Mouse (Mus musculus): Measurements from ENCODE around the gene Khnyn. TPM values are rescaled to one million over a fixed set of nuclear protein-coding genes. Genes with fewer than 3 reads are reported as not detected.

Khnyn gene
- total RNA-seq, 2 experiments from 2014 or later: 11.4 to 12.2 TPM

DNA sequence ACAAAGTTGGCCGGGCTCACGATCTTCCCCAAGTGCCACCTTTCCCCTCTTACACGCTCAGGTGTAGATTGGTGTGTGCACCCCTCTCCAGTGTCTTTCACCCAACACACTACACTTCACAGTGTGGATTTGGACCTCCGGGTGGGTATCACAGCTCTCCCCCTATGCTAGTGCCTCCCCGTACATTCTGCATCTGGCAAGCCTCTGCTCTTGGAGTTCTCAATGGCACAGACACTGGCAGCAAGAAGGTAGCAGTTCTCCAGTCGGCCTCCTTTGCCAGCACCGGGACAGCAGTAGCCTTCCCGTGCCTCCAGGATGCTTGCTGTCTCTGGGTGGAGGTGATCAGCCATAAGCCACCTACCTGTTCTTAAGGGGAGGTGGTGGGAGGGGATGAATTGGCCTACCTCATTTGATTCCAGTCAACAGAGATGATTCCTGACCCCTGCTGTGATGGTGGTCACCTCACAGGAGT is 11.5 kb upstream of the Khnyn start:
- no peak for DNase-seq (ENCODE audit: low spot score in 2 of 2)

DNA sequence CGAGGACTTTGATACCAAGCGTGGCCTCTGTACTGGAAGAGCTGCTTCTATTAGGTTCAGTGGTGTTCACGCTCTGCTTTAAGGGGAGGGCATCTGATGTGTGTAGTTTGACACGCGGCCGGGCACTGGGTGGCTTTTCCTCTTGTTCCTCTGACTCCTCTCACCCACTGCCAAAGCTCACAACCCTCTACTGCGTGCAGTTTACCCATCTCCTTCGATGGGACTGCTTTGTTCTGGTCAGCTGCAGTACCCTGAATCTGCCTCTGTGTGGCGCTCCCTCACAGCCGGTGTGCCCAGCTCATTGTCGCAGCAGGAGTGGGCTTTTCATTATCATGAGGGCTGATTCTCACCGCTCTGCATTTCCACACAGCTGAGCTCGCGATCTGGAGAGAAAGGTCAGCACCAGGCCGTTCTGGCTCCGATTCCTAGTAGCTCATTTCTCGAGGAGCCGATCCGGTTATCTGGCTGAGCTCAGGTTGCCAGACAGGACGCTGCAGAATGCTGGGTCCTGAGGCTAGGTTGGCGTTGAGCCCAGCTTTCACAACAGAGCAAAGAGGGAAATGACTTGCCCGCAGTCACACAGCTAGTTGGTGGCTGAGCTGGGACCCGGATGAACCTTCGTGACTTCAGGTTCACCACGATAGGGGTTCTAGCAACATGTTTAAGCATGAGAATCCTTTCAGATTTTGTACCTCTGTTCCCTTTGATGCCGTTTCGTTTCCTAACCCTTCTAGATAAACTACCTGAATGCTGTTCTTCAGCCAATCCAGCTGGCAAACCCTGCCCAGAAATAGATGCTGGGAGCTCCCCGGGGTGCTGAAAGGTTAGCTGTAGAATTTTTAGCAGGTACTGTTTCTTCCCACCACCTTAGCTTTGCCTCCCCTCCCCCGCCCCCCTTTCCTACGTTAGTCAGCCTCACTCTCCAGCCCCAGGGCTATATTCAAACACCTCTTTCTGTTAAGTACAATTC is 10.7 kb upstream of the Khnyn start:
- peak; percentile 54 to 77 for DNase-seq (ENCODE audit: low spot score in 2 of 2)

DNA sequence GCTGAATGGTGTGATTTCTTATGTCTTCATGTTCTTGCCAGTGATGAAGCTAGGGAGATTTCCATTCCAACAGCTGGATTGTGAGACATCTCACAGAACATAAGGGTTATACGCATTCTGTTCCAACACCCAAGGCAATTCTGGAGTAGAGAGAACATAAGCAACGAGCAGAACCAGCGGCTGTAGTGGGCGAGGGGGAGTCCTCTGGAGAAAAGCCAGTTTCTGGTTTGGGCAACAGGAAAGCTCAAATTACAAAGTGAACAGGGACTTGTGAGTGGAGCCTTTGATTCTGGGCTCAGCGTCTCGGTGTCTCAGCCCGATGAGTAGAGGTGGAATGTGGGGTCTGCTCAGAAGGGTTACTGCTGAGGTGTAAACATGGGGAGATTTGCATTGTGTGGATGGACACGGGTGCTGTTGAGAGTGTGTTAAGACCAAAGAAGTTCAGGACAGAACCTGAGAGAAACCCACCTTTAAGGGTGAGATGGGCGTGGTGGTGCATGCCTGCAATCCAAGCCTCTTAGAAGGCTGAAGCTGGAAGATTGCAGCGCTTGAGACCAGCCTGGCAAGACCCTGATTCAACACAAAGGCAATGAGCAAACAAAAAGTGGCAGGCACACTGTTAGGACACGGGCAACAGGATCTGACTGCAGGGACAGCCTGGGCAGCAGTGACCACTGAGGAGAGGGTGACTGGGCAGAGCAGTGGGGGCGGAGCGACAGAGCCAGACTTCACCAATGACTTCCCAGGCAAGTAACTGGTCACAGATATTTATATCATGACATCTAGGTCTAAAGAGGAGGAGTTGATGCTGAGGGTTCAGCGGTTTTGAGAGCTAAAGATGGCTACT is 7.1 kb upstream of the Khnyn start:
- DNase-seq (ENCODE audit: low spot score in 2 of 2): no peak

DNA sequence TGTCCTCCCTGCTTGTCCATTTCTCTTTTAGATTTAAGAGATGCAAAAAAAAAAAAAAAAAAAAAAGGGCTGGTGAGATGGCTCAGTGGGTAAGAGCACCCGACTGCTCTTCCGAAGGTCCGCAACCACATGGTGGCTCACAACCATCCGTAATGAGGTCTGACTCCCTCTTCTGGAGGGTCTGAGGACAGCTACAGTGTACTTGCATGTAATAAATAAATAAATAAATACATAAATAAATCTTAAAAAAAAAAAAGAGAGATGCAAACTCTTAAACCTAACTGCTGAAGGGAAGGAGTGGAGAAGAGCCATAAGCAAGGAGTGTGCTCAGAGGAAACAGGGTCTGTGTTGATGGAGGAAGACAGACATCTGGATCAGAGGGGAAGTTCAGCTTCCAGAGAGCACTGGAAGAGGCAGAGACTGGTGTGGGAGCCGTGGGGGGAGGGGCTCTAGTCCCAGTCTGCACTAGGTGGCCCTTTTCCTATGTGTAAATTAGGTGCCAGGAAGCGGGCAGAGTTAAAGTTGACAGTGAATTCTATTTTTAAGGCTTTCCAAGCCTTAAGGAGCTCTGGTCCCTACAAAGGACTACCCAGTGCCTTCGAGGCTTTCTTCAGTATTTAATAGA is 6.3 kb upstream of the Khnyn start:
- DNase-seq (ENCODE audit: low spot score in 2 of 2): no peak

DNA sequence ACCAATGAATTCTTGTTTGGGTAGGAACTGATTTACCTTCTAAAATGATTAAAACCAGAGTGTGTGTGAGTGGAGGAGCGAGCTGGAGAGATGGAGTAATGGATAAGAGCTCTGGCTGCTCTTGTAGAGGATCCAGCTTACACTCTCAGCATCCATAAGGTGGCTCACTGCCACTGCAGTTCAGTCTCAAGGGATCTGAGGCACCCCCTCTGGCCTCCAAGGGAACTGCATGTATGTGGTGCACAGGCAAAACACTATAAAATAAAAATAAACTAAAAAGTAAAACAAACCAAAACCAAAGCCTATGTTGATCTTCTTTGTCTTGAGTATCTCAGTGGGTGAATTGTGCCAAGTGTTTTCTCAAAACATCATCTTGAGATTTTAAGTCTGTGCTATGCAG is 5.1 kb upstream of the Khnyn start:
- peak; percentile 64 to 89 for DNase-seq (ENCODE audit: low spot score in 2 of 2)

DNA sequence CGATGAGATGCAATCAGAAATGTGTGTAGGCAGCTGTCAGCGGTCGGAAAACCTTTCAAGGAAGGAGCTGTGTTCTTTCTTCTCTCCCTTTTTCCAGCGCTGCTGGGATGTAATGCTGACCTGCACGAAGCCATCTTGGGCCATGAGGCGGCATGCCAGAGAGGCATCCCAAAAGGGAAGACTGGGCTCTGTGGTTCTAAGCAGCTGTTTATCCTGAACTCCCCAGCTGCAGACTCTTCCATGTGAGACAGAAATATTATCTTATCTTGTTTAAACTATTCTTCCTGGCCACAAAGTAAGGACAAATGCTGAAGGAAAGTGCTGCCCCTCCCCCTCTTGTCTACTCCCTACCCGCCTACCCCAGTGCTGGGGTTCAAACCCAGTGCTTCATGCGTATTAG is 3.8 kb upstream of the Khnyn start:
- no peak for DNase-seq (ENCODE audit: low spot score in 2 of 2)

GRCm38 (mm10) chr14:55882171-55882641 is 2.5 kb upstream of the Khnyn start:
- no peak for DNase-seq (ENCODE audit: low spot score in 2 of 2)

- no peak for DNase-seq (ENCODE audit: low spot score in 2 of 2)
These were observed 1.5 kb upstream of the Khnyn start for GRCm38 (mm10) chr14:55883149-55883661.

DNA sequence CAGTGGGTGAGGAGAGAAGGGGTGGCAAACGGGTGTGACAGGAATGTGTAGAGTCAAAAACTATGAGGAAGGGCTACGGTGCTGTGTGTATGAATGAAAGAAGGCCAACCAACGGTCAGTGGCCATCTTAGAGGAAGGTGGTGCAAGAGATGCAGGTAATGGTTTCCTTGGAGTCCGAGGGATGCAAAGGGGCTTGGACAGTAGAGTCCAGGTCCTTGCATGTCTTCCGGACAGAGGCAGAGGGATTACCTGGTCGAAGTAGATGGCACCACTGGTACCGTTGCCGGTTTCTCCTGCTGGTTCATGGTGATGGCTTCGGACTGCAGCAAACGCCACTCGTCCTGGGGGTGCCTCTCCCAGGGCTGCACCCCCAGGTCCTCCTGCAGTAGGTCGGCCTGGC is 1.1 kb upstream of the Khnyn start:
- DNase-seq (ENCODE audit: low spot score in 2 of 2): no peak

DNA sequence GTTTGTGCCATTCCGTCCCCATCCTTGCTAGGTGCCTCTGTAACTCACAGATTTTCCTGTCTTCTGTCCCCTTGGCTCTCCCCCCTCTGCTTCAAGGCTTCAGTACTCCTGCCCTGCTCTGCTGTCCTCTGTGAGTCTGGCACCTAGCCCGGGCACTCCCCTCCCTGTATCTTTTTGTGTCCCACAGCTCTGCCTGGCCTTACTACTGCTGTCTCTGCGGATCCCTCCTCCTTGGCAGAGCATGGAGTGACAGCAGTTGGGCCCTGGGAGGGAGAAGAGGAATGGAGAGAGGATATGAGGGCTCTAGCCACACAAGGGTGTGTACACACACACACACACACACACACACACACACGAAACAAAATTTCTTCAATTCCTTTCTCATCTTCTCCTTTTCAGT is 581 bp upstream of the Khnyn start, which contains the start of gene Cbln3:
TSS of gene Cbln3 (minus strand) at position 227 of the 400 bp plus-strand sequence.
- DNase-seq (ENCODE audit: low spot score in 2 of 2): no peak

GRCm38 (mm10) chr14:55885114-55885790 is 505 bp downstream of the Khnyn start:
- no peak for DNase-seq (ENCODE audit: low spot score in 2 of 2)

- DNase-seq (ENCODE audit: low spot score in 2 of 2): no peak
These were observed 1.1 kb downstream of the Khnyn start for GRCm38 (mm10) chr14:55885791-55886271.

DNA sequence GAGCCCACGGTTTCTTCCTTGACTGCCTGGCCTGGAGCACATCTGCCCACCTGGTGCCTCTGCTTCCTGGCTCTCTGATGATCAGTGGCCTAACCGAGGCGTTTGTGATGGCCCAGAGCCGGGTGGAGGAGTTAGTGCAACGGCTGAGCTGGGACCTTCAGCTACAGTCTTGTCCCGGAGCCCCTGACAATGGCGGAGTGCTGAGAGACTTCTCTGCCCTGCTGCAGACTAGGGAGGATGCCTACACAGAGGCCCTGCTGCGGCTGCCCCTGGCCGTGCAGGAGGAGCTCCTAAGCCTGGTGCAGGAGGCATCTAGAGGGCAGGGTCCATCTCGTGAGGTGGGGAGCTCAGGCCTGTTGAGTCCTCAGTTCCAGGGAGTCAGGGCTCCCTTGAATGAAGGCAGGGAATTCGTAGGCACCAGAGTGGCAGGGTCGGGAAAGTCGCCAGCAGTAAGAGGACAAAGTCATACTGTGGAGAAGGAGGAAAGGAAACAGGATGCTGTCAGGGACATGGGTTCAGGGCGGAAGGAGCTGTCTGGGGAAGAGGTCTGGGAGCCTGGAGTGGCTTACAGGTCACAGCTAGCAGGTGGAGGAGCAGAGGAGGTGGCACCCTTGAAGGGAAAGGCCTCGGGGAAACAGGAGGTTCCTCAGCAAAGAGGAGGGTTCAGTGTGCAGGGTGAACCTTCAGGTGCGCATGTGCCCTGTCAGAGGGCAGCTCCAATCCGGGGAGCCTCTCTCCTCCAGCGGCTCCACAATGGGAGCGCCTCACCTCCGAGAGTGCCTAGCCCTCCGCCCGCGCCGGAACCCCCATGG is 2.0 kb downstream of the Khnyn start:
- DNase-seq (ENCODE audit: low spot score in 2 of 2): no peak

GRCm38 (mm10) chr14:55897671-55898070 is 12.9 kb downstream of the Khnyn start:
- DNase-seq (ENCODE audit: low spot score in 2 of 2): no peak

- no peak for DNase-seq (ENCODE audit: low spot score in 2 of 2)
These were observed 14.2 kb downstream of the Khnyn start for GRCm38 (mm10) chr14:55898947-55899346.

DNA sequence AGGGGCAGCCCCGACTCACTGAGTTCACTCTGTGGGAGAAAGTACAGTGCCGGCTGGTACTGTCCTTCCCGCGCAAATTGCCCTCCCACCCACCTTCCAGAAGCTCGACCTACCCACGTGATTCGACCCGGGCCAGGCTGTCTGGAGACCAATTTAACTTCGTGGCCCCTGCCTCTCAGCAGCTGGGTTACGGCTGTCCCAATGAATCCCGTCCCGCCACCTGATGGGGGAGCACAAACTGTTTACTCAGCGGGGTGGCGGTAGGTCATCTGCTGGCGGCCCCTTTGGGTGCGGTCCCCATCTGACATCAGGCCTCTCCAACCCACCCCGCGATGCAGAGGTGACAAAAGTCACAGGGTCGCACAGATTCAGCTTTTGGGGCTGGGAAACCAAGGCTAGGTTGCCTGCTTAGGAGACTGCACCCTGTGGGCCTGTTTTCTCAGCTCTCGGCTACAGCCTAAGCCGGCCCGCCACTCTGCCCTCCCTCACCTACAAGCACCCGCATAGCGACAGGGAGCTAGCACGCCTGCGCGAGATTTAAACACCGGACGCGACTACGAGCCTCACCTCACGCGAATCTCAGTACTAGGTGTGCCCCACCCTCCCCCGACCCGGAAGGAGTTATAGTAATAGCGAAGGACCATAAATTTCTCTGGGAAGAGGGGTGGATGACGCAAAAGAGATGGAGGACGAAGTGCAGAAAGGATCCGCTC is 15.1 kb downstream of the Khnyn start, which contains the start of gene Sdr39u1:
TSS of gene Sdr39u1 (minus strand) at position 593 of the 713 bp plus-strand sequence.
- peak; percentile 75 to 82 for DNase-seq (ENCODE audit: low spot score in 2 of 2)

DNA sequence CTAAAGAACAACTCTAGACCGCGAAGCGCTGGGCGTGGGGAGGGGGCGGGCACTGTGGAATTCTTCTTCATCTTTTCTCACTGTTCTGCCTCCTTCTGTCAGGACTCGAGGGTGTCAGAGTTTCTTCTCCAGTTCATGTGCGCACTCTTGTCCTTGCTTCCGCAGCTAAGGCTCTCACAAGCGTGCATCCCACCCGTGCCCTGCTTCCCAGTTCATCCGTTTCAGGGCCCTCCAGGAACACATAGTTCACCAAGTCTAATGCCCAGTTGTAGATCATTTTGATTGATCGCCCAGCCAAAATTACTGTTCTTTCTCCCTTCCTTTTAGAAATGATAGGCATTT is 15.6 kb downstream of the Khnyn start:
- no peak for DNase-seq (ENCODE audit: low spot score in 2 of 2)

DNA sequence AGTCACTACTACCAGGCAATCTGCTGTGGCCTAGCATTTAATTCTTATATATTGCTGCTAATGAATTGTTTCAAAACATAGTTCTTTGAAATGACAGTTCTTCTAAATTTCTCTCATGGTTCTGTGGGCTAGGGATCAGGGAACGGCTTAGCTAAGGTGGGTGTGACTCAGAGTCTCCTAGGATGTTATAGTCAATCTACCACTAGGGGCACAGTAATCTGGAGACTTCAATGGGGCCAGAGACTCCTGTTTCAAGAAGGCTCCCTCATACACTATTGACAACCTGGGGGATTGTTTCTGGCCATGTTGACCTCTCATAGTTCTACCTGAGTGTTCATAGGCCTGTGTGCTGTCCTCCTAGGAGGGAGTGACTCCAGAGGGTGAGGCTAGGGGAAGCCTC is 20.8 kb downstream of the Khnyn start:
- DNase-seq (ENCODE audit: low spot score in 2 of 2): no peak

DNA sequence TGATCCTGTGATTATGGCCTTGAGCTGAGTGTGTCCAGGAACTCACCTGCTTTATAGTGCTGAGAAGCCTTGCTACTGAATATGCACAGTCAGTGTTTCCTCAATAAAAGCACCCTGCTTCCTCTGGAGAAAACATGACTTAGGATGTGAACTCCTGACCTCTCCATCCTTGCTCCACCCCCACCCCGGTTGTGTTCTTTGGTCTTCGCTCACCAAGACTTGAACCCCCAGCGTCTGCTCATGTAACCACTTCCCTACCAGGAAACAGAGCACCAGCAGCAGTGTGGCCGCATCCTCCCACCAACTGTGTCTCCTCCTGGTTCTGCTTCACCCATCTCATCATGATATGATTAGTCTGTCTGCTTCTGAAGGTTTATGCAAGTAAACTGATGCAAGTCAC is 28.7 kb downstream of the Khnyn start:
- DNase-seq (ENCODE audit: low spot score in 2 of 2): no peak
